Mouse (Mus musculus) ES-Bruce4 (cell line): ENCODE data around the gene Pitpnm2. TPM values are rescaled to one million over a fixed set of nuclear protein-coding genes. Genes with fewer than 3 reads are reported as not detected.

Experiments
- H3K27ac ChIP-seq: 2 replicates; pipeline ENCODE4 v1.5.1; 2012; ENCODE audit warnings: low read length, inconsistent platforms; ENCODE audit not compliant: insufficient read depth
- H3K27me3 ChIP-seq: 2 replicates; pipeline ENCODE4 v1.6.1; 2012; ENCODE audit warnings: mild to moderate bottlenecking, low read length, inconsistent platforms; ENCODE audit not compliant: control insufficient read depth, poor library complexity, insufficient read depth, severe bottlenecking
- H3K36me3 ChIP-seq: 2 replicates; pipeline ENCODE4 v1.6.1; 2012; ENCODE audit warnings: inconsistent platforms, mild to moderate bottlenecking, low read length, moderate library complexity; ENCODE audit not compliant: control insufficient read depth, poor library complexity, insufficient read depth, severe bottlenecking
- H3K4me1 ChIP-seq: one replicate; pipeline ENCODE4 v1.8.1; 2011; ENCODE audit warnings: low read length; ENCODE audit not compliant: control insufficient read depth, insufficient read depth
- H3K4me3 ChIP-seq: 2 replicates; pipeline ENCODE4 v1.5.1; 2011; ENCODE audit warnings: low read depth, mild to moderate bottlenecking, low read length
- H3K9ac ChIP-seq: 2 replicates; pipeline ENCODE4 v1.6.1; 2012; ENCODE audit warnings: low read depth, mild to moderate bottlenecking, inconsistent platforms; ENCODE audit not compliant: poor library complexity, severe bottlenecking
- H3K9me3 ChIP-seq: replicated peaks from 2 replicates; pipeline ENCODE4 v1.6.1; 2012; ENCODE audit warnings: mild to moderate bottlenecking, low read length, inconsistent platforms; ENCODE audit not compliant: control insufficient read depth, poor library complexity, insufficient read depth, severe bottlenecking
- CTCF ChIP-seq: IDR thresholded peaks from one replicate; pipeline ENCODE4 v1.8.1; 2011; ENCODE audit warnings: low read depth, low read length
- EP300 ChIP-seq: IDR thresholded peaks from 2 replicates; pipeline ENCODE4 v1.6.1; 2011; ENCODE audit warnings: low read depth, low read length; ENCODE audit not compliant: insufficient read depth
- POLR2A ChIP-seq: IDR thresholded peaks from one replicate; pipeline ENCODE4 v1.8.1; 2011; ENCODE audit warnings: low read length; ENCODE audit not compliant: insufficient read depth
- polyA plus RNA-seq: library from polyadenylated mRNA; stranded (reverse); fragments of >200 nt; gene quantifications from 2 replicates; pipeline ENCODE4 v1.2.4, GENCODE M21; 2011; ENCODE audit warnings: low read depth; ENCODE audit not compliant: missing spikeins, insufficient read depth, insufficient read length

Gene Pitpnm2
- polyA plus RNA-seq, 1 experiment: 13.1 TPM

- no peak overlapping the region for H3K27ac ChIP-seq
- H3K9me3 ChIP-seq: no peaks in the 10 kb centered on the region
- H3K27me3 ChIP-seq: no peaks in the 10 kb centered on the region
- H3K36me3 ChIP-seq: no peaks in the 10 kb centered on the region
- no peak overlapping the region for H3K9ac ChIP-seq
- no peaks in the 10 kb centered on the region for H3K4me1 ChIP-seq
- no peak overlapping the region for H3K4me3 ChIP-seq
- TF ChIP-seq POLR2A (no peak), EP300 (no peak)
These were observed 124.5 kb downstream of the Pitpnm2 start for GRCm38 (mm10) chr5:124125093-124125492.

DNA sequence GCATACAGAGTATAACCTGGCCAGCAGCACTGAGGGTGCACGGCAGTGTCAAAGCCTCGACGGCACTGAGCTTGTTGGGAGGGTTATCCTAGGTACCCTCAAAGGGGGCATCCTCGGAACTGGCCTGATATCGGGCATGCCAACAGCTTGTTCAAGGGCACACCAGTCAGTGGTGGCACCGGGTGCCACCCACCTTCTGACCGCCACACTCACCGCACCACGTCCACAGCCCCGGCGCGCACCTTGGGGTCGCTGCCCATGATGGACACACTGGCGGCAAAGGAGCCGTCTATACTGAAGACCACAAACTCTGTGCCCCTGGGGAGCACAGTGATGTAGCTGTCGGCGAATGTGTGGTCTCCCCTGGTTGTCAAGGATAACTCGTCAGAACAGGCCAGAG lies 127.2 kb downstream of the Pitpnm2 start:
- H3K4me3 ChIP-seq: no peak overlapping the region
- no peaks in the 10 kb centered on the region for H3K27me3 ChIP-seq
- no peak overlapping the region for H3K27ac ChIP-seq
- H3K9ac ChIP-seq: no peak overlapping the region
- no peaks in the 10 kb centered on the region for H3K4me1 ChIP-seq
- peaks cover 2% of the 10 kb centered on the region; the same call in 1 of the 2 replicates for H3K36me3 ChIP-seq
- TF ChIP-seq EP300: no peak
- no peak for TF ChIP-seq CTCF
- TF ChIP-seq POLR2A: no peak
- H3K9me3 ChIP-seq: no peaks in the 10 kb centered on the region

GRCm38 (mm10) chr5:124119204-124119603 lies 130.4 kb downstream of the Pitpnm2 start:
- TF ChIP-seq POLR2A (no peak), CTCF (no peak), EP300 (no peak)
- no peak overlapping the region for H3K27ac ChIP-seq
- H3K36me3 ChIP-seq: peaks cover 2% of the 10 kb centered on the region; the same call in 1 of the 2 replicates
- H3K9ac ChIP-seq: no peak overlapping the region
- no peak overlapping the region for H3K4me3 ChIP-seq
- no peaks in the 10 kb centered on the region for H3K27me3 ChIP-seq
- no peaks in the 10 kb centered on the region for H3K9me3 ChIP-seq
- H3K4me1 ChIP-seq: peaks cover 5% of the 10 kb centered on the region

GRCm38 (mm10) chr5:124115990-124116845 lies 133.3 kb downstream of the Pitpnm2 start, which contains the start of gene Arl6ip4:
Arl6ip4 (plus strand) TSS chr5:124116089.
- H3K4me1 ChIP-seq: peaks cover 5% of the 10 kb centered on the region
- peak within 1 kb of the TSS; percentile 73 for H3K9ac ChIP-seq
- peaks cover 2% of the 10 kb centered on the region; the same call in 1 of the 2 replicates for H3K36me3 ChIP-seq
- H3K9me3 ChIP-seq: no peaks in the 10 kb centered on the region
- no peak for TF ChIP-seq POLR2A
- TF ChIP-seq CTCF: no peak
- TF ChIP-seq EP300: no peak
- no peaks in the 10 kb centered on the region for H3K27me3 ChIP-seq
- H3K27ac ChIP-seq: no peak within 1 kb of the TSS
- peak within 1 kb of the TSS; percentile 97 for H3K4me3 ChIP-seq

GRCm38 (mm10) chr5:124115531-124115930 lies 134.0 kb downstream of the Pitpnm2 start:
- no peak for TF ChIP-seq CTCF
- TF ChIP-seq POLR2A: no peak
- TF ChIP-seq EP300: no peak
- Histone ChIP-seq H3K27ac (no peak overlapping the region), H3K4me1 (peaks cover 5% of the 10 kb centered on the region), H3K9me3 (peaks cover 4% of the 10 kb centered on the region), H3K27me3 (no peaks in the 10 kb centered on the region), H3K36me3 (peaks cover 2% of the 10 kb centered on the region; the same call in 1 of the 2 replicates), H3K9ac (peak overlapping the region; percentile 73), H3K4me3 (peak overlapping the region; percentile 97)

- Histone ChIP-seq H3K9me3 (peaks cover 4% of the 10 kb centered on the region), H3K9ac (no peak overlapping the region), H3K4me3 (no peak overlapping the region), H3K27ac (no peak overlapping the region), H3K4me1 (peaks cover 5% of the 10 kb centered on the region), H3K36me3 (peaks cover 2% of the 10 kb centered on the region; the same call in 1 of the 2 replicates), H3K27me3 (no peaks in the 10 kb centered on the region)
- no peak for TF ChIP-seq EP300
- no peak for TF ChIP-seq POLR2A
- no peak for TF ChIP-seq CTCF
These were observed 135.1 kb downstream of the Pitpnm2 start for GRCm38 (mm10) chr5:124114276-124115025.
